Mouse (Mus musculus): ENCODE results near the gene B3galt4.

GRCm38 (mm10) chr17:33902491-33902890, 48.8 kb downstream of the B3galt4 start:
- no peak for TF ChIP-seq HCFC1 (IDR thresholded peaks at IDR 0.05; ENCODE audit: borderline replicate concordance, insufficient read depth, low read length)
- TF ChIP-seq ZNF384 (IDR thresholded peaks at IDR 0.05; ENCODE audit: low read depth, low read length), result no peak

Data from ES-E14 (cell line).